ENCODE assay signal across 23 mouse cellular contexts in genomic region chr15:94235190-94235589, GRCm38 (mm10).
DNase-seq lines count a peak whose midpoint lies in the region; ATAC-seq lines count a peak whose summit lies in the region.
"Had no signal": no experiment of that assay in that cellular context is flagged by ENCODE, and none has a peak within 500 bp of the region (broad histone marks: within the 10 kb centered on the region; RNA-seq: fewer than 3 reads in every experiment).

No protein-coding gene starts in this region.

- no peak overlapping the region for H3K27ac ChIP-seq in midbrain, embryonic 11.5 days (ENCODE audit: low read depth, low read length)
- H3K27ac ChIP-seq in midbrain, embryonic 10.5 days (replicated peaks) = no peak overlapping the region
- no peak overlapping the region for H3K27ac ChIP-seq in intestine, embryonic 15.5 days
- H3K27ac ChIP-seq: embryonic facial prominence, embryonic 15.5 days; forebrain, embryonic 10.5 days; gastrocnemius, adult 2 months; heart, embryonic 10.5 days; hindbrain, embryonic 10.5 days; hindbrain, embryonic 14.5 days had no signal

- H3K9ac ChIP-seq in midbrain, embryonic 11.5 days (ENCODE audit: low read length) = no peak overlapping the region
- H3K9ac ChIP-seq in intestine, embryonic 15.5 days = no peak overlapping the region
- H3K9ac ChIP-seq: embryonic facial prominence, embryonic 15.5 days; hindbrain, embryonic 14.5 days had no signal

- H3K4me2 ChIP-seq in midbrain, embryonic 11.5 days = no peak overlapping the region
- no peak overlapping the region for H3K4me2 ChIP-seq in intestine, embryonic 15.5 days (replicated peaks)
- H3K4me2 ChIP-seq: embryonic facial prominence, embryonic 15.5 days; hindbrain, embryonic 14.5 days had no signal

- DNase-seq in CD4-positive, CD25-positive, alpha-beta regulatory T cell, adult 2 months (ENCODE audit: low read depth, low spot score) = peak; percentile 31
- peak; percentile 62 for DNase-seq in midbrain, embryonic 11.5 days (ENCODE audit: low spot score, missing footprints)
- no peak for DNase-seq in midbrain, embryonic 10.5 days (ENCODE audit: low spot score)
- DNase-seq in thymus, postnatal 0 days (ENCODE audit: low spot score) = peak; percentile 60
- no peak for DNase-seq in Muller cell, postnatal 12 days (ENCODE audit: inconsistent ontology term)
- DNase-seq in right cerebral cortex, postnatal 36 days (ENCODE audit: low spot score in 2 of 2) = no peak
- DNase-seq: adrenal gland, postnatal 14 days; B cell, adult 2 months; cerebellum, adult 2 months; cerebellum, postnatal 14 days; embryo, embryonic 11 days; gastrocnemius, adult 2 months; gastrocnemius, postnatal 25 days; heart, postnatal 14 days had no signal

- H3K9me3 ChIP-seq in midbrain, embryonic 11.5 days (ENCODE audit: control insufficient read depth, low read length) = no peaks in the 10 kb centered on the region
- H3K9me3 ChIP-seq in midbrain, embryonic 10.5 days (replicated peaks) = no peaks in the 10 kb centered on the region
- no peaks in the 10 kb centered on the region for H3K9me3 ChIP-seq in intestine, embryonic 15.5 days
- H3K9me3 ChIP-seq: embryonic facial prominence, embryonic 15.5 days; forebrain, embryonic 10.5 days; heart, embryonic 10.5 days; hindbrain, embryonic 10.5 days had no signal

- 92% methylated on average over 2 of the region's 2 CpGs for WGBS in midbrain, embryonic 11.5 days
- 89% methylated on average over 2 of the region's 2 CpGs for WGBS in midbrain, embryonic 10.5 days
- WGBS in intestine, embryonic 15.5 days = 73% methylated on average over 2 of the region's 2 CpGs

- H3K4me1 ChIP-seq in midbrain, embryonic 11.5 days (ENCODE audit: control insufficient read depth, insufficient read depth, low read length) = no peaks in the 10 kb centered on the region
- no peaks in the 10 kb centered on the region for H3K4me1 ChIP-seq in midbrain, embryonic 10.5 days
- no peaks in the 10 kb centered on the region for H3K4me1 ChIP-seq in intestine, embryonic 15.5 days (replicated peaks)
- H3K4me1 ChIP-seq: forebrain, embryonic 10.5 days; hindbrain, embryonic 10.5 days had no signal

- H3K4me3 ChIP-seq in midbrain, embryonic 11.5 days (ENCODE audit: low read depth, low read length) = no peak overlapping the region
- no peak overlapping the region for H3K4me3 ChIP-seq in midbrain, embryonic 10.5 days
- H3K4me3 ChIP-seq in intestine, embryonic 15.5 days (replicated peaks) = no peak overlapping the region
- H3K4me3 ChIP-seq: embryonic facial prominence, embryonic 15.5 days; erythroblast, embryonic 14.5 days; forebrain, embryonic 10.5 days; gastrocnemius, adult 2 months; heart, embryonic 10.5 days; hindbrain, embryonic 10.5 days had no signal

- H3K36me3 ChIP-seq in midbrain, embryonic 11.5 days (ENCODE audit: control insufficient read depth, insufficient read depth, low read length) = no peaks in the 10 kb centered on the region
- H3K36me3 ChIP-seq in midbrain, embryonic 10.5 days = no peaks in the 10 kb centered on the region
- no peaks in the 10 kb centered on the region for H3K36me3 ChIP-seq in intestine, embryonic 15.5 days
- H3K36me3 ChIP-seq: embryonic facial prominence, embryonic 15.5 days; forebrain, embryonic 10.5 days; heart, embryonic 10.5 days; hindbrain, embryonic 10.5 days had no signal

- no peaks in the 10 kb centered on the region for H3K27me3 ChIP-seq in midbrain, embryonic 11.5 days (ENCODE audit: control insufficient read depth, insufficient read depth, low read length)
- H3K27me3 ChIP-seq in midbrain, embryonic 10.5 days (ENCODE audit: low read depth, poor library complexity, severe bottlenecking) = no peaks in the 10 kb centered on the region
- no peaks in the 10 kb centered on the region for H3K27me3 ChIP-seq in intestine, embryonic 15.5 days (replicated peaks)
- H3K27me3 ChIP-seq: embryonic facial prominence, embryonic 15.5 days had no signal

- ATAC-seq in CD4-positive, CD25-positive, alpha-beta regulatory T cell, adult 4 months = no peak
- ATAC-seq in midbrain, embryonic 11.5 days (ENCODE audit: low FRiP score) = no peak
- no peak for ATAC-seq in intestine, embryonic 15.5 days
- ATAC-seq: forebrain, embryonic 14.5 days had no signal

Comparison
In these comparisons a context has a peak if more than half of its experiments do, and no peak if none do; other contexts are left out.
1. DNase-seq: peak in CD4-positive, CD25-positive, alpha-beta regulatory T cell, adult 2 months (single experiment), midbrain, embryonic 11.5 days (single experiment) and thymus, postnatal 0 days (single experiment); none in midbrain, embryonic 10.5 days (single experiment), Muller cell, postnatal 12 days (single experiment) and right cerebral cortex, postnatal 36 days (0 of 2).